Mouse (Mus musculus): ENCODE data around the gene Lgals2. TPM values are rescaled to one million over a fixed set of nuclear protein-coding genes. Genes with fewer than 3 reads are reported as not detected.
"Not testable (repeated sequence)": the region's sequence is repeated elsewhere in the genome, so short reads cannot be mapped to it uniquely, and the experiment has no call there.

The Lgals2 gene
- polyA plus RNA-seq, 1 experiment = 4.8 TPM

- no peak overlapping the region for H3K4me3 ChIP-seq (ENCODE audit: control insufficient read depth, insufficient read depth, low read length)
- DNase-seq = no peak
- no peak for TF ChIP-seq POLR2A (IDR thresholded peaks at IDR 0.05; ENCODE audit: control insufficient read depth, extremely low read depth, insufficient read depth, low read length, poor library complexity)
- no peak for TF ChIP-seq CTCF (IDR thresholded peaks at IDR 0.05; ENCODE audit: borderline replicate concordance, control insufficient read depth, extremely low read depth, insufficient read depth, low read length, poor library complexity)
- WGBS = 91% methylated on average over 13 of the region's 13 CpGs
- peaks cover 42% of the 10 kb centered on the region for H3K36me3 ChIP-seq (ENCODE audit: control insufficient read depth, insufficient read depth, low read length)
- H3K4me1 ChIP-seq (replicated peaks; ENCODE audit: control insufficient read depth, insufficient read depth, low read length) = peaks cover 11% of the 10 kb centered on the region
- H3K27me3 ChIP-seq (ENCODE audit: control insufficient read depth, insufficient read depth, low read length) = no peaks in the 10 kb centered on the region
- no peak overlapping the region for H3K27ac ChIP-seq (ENCODE audit: control insufficient read depth, insufficient read depth, low read length)
These were observed 34.1 kb upstream of the Lgals2 start for GRCm38 (mm10) chr15:78889401-78889853.

- no peak for TF ChIP-seq POLR2A (IDR thresholded peaks at IDR 0.05; ENCODE audit: control insufficient read depth, extremely low read depth, insufficient read depth, low read length, poor library complexity)
- TF ChIP-seq CTCF (IDR thresholded peaks at IDR 0.05; ENCODE audit: borderline replicate concordance, control insufficient read depth, extremely low read depth, insufficient read depth, low read length, poor library complexity) = no peak
- no peaks in the 10 kb centered on the region for H3K27me3 ChIP-seq (ENCODE audit: control insufficient read depth, insufficient read depth, low read length)
- no peak overlapping the region for H3K27ac ChIP-seq (ENCODE audit: control insufficient read depth, insufficient read depth, low read length)
- H3K4me3 ChIP-seq (ENCODE audit: control insufficient read depth, insufficient read depth, low read length) = no peak overlapping the region
- peaks cover 29% of the 10 kb centered on the region for H3K36me3 ChIP-seq (ENCODE audit: control insufficient read depth, insufficient read depth, low read length)
- WGBS = 93% methylated on average over 3 of the region's 3 CpGs
- peaks cover 14% of the 10 kb centered on the region for H3K4me1 ChIP-seq (replicated peaks; ENCODE audit: control insufficient read depth, insufficient read depth, low read length)
- no peak for DNase-seq
These were observed 26.5 kb upstream of the Lgals2 start for GRCm38 (mm10) chr15:78881828-78882227.

- H3K27ac ChIP-seq (ENCODE audit: control insufficient read depth, insufficient read depth, low read length) = no peak overlapping the region
- no peaks in the 10 kb centered on the region for H3K27me3 ChIP-seq (ENCODE audit: control insufficient read depth, insufficient read depth, low read length)
- WGBS = 98% methylated on average over 8 of the region's 8 CpGs
- H3K4me3 ChIP-seq (ENCODE audit: control insufficient read depth, insufficient read depth, low read length) = no peak overlapping the region
- H3K36me3 ChIP-seq (ENCODE audit: control insufficient read depth, insufficient read depth, low read length) = peaks cover 19% of the 10 kb centered on the region
- peaks cover 20% of the 10 kb centered on the region for H3K4me1 ChIP-seq (replicated peaks; ENCODE audit: control insufficient read depth, insufficient read depth, low read length)
- DNase-seq = no peak
- TF ChIP-seq CTCF (IDR thresholded peaks at IDR 0.05; ENCODE audit: borderline replicate concordance, control insufficient read depth, extremely low read depth, insufficient read depth, low read length, poor library complexity) (no peak), POLR2A (IDR thresholded peaks at IDR 0.05; ENCODE audit: control insufficient read depth, extremely low read depth, insufficient read depth, low read length, poor library complexity) (no peak)
These were observed 25.1 kb upstream of the Lgals2 start for GRCm38 (mm10) chr15:78880432-78880831.

- DNase-seq; H3K27ac ChIP-seq (ENCODE audit: control insufficient read depth, insufficient read depth, low read length); H3K4me3 ChIP-seq (ENCODE audit: control insufficient read depth, insufficient read depth, low read length); H3K27me3 ChIP-seq (ENCODE audit: control insufficient read depth, insufficient read depth, low read length): not testable (repeated sequence)
- Histone ChIP-seq H3K36me3 (ENCODE audit: control insufficient read depth, insufficient read depth, low read length) (peaks cover 12% of the 10 kb centered on the region), H3K4me1 (replicated peaks; ENCODE audit: control insufficient read depth, insufficient read depth, low read length) (peaks cover 20% of the 10 kb centered on the region)
- WGBS = 15% methylated on average over 7 of the region's 7 CpGs
These were observed 23.6 kb upstream of the Lgals2 start for GRCm38 (mm10) chr15:78878792-78879516.

DNA sequence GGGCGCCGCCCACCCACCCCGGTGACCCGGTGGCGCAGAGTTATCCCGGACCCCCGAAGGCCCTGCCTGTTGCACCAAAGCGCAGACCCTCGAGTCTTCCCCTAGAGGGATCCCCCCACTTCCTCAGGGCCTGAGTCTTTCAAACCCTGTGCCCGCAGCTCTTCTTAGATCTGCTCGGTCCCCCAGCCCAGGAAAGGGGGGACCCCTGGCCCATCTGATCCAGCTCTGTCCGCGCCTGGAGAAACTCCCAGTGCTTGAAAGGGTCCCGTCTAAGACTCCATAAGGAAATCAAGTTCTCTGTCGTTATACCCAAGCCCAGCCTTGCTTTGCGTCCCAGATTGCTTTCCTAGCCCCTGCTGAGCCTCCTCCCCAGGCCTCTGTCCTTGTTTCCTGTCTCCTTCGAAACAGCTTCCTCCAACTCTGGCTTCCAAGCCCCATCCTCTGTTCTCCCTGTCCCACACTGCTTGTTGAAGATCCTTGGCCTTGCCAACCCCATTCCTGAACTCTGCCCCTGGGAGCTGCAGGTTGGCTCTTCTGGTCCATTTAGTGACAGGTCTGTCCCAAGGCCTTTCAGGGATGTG is 22.6 kb upstream of the Lgals2 start:
- H3K27ac ChIP-seq (ENCODE audit: control insufficient read depth, insufficient read depth, low read length) = peak overlapping the region; percentile 53; the same call in 1 of the 2 replicates
- no peak for DNase-seq
- peaks cover 2% of the 10 kb centered on the region for H3K36me3 ChIP-seq (ENCODE audit: control insufficient read depth, insufficient read depth, low read length)
- WGBS = under 1% methylated on average over 17 of the region's 17 CpGs
- H3K4me1 ChIP-seq (replicated peaks; ENCODE audit: control insufficient read depth, insufficient read depth, low read length) = peaks cover 20% of the 10 kb centered on the region
- H3K4me3 ChIP-seq (ENCODE audit: control insufficient read depth, insufficient read depth, low read length) = peak overlapping the region; percentile 77
- no peaks in the 10 kb centered on the region for H3K27me3 ChIP-seq (ENCODE audit: control insufficient read depth, insufficient read depth, low read length)
- TF ChIP-seq POLR2A (IDR thresholded peaks at IDR 0.05; ENCODE audit: control insufficient read depth, extremely low read depth, insufficient read depth, low read length, poor library complexity) (no peak), CTCF (IDR thresholded peaks at IDR 0.05; ENCODE audit: borderline replicate concordance, control insufficient read depth, extremely low read depth, insufficient read depth, low read length, poor library complexity) (no peak)

- Histone ChIP-seq H3K36me3 (ENCODE audit: control insufficient read depth, insufficient read depth, low read length) (no peaks in the 10 kb centered on the region), H3K4me3 (ENCODE audit: control insufficient read depth, insufficient read depth, low read length) (peak within 1 kb of the TSS; percentile 77), H3K27ac (ENCODE audit: control insufficient read depth, insufficient read depth, low read length) (peak within 1 kb of the TSS; percentile 74), H3K27me3 (ENCODE audit: control insufficient read depth, insufficient read depth, low read length) (no peaks in the 10 kb centered on the region), H3K4me1 (replicated peaks; ENCODE audit: control insufficient read depth, insufficient read depth, low read length) (peaks cover 20% of the 10 kb centered on the region)
- DNase-seq = peak; percentile 89
- TF ChIP-seq CTCF (IDR thresholded peaks at IDR 0.05; ENCODE audit: borderline replicate concordance, control insufficient read depth, extremely low read depth, insufficient read depth, low read length, poor library complexity) (peak; percentile 69), POLR2A (IDR thresholded peaks at IDR 0.05; ENCODE audit: control insufficient read depth, extremely low read depth, insufficient read depth, low read length, poor library complexity) (peak; percentile 66)
- WGBS = under 1% methylated on average over 94 of the region's 95 CpGs
These were observed 21.9 kb upstream of the Lgals2 start, which contains the start of gene Gga1 for GRCm38 (mm10) chr15:78876991-78877809. Gene Gga1, plus strand, starts transcription at chr15:78877190.

Measured in thymus, adult 2 months (tissue).